Mouse (Mus musculus) R1 (cell line): ENCODE data around the gene Kdm1a.
A peak's percentile ranks its signal among the peaks of the same experiment; 100 is the strongest.

Experiments used
- DNase-seq: peaks from one replicate; pipeline ENCODE4 v3.0.0-alpha.2; 2018; ENCODE audit warnings: low read depth, low spot score

Gene Kdm1a

GRCm38 (mm10) chr4:136602018-136602554 lies 437 bp downstream of the Kdm1a start:
- peak; percentile 82 for DNase-seq

GRCm38 (mm10) chr4:136601476-136601875 lies 1.0 kb downstream of the Kdm1a start:
- no peak for DNase-seq

- no peak for DNase-seq
Measured at GRCm38 (mm10) chr4:136600536-136600935, 2.0 kb downstream of the Kdm1a start.

- peak; percentile 83 for DNase-seq
Measured at GRCm38 (mm10) chr4:136599869-136600268, 2.7 kb downstream of the Kdm1a start.

GRCm38 (mm10) chr4:136598268-136598876 lies 4.2 kb downstream of the Kdm1a start:
- peak; percentile 25 for DNase-seq

GRCm38 (mm10) chr4:136595221-136595620 lies 7.3 kb downstream of the Kdm1a start:
- no peak for DNase-seq

- peak; percentile 51 for DNase-seq
Measured at GRCm38 (mm10) chr4:136594006-136594405, 8.5 kb downstream of the Kdm1a start.

GRCm38 (mm10) chr4:136592111-136592510 lies 10.4 kb downstream of the Kdm1a start:
- no peak for DNase-seq

- DNase-seq, result no peak
Measured at GRCm38 (mm10) chr4:136588003-136588402, 14.5 kb downstream of the Kdm1a start.

- DNase-seq, result no peak
Measured at GRCm38 (mm10) chr4:136587221-136587827, 15.2 kb downstream of the Kdm1a start.

- no peak for DNase-seq
Measured at GRCm38 (mm10) chr4:136581885-136582284, 20.6 kb downstream of the Kdm1a start.

GRCm38 (mm10) chr4:136569998-136570397 lies 32.5 kb downstream of the Kdm1a start:
- DNase-seq, result no peak

GRCm38 (mm10) chr4:136568629-136569028 lies 33.9 kb downstream of the Kdm1a start:
- peak; percentile 67 for DNase-seq

- no peak for DNase-seq
Measured at GRCm38 (mm10) chr4:136562755-136563154, 39.8 kb downstream of the Kdm1a start.

- peak; percentile 41 for DNase-seq
Measured at GRCm38 (mm10) chr4:136560270-136560991, 42.1 kb downstream of the Kdm1a start.

GRCm38 (mm10) chr4:136559690-136560089 lies 42.8 kb downstream of the Kdm1a start:
- no peak for DNase-seq

- no peak for DNase-seq
Measured at GRCm38 (mm10) chr4:136557638-136558037, 44.9 kb downstream of the Kdm1a start.

GRCm38 (mm10) chr4:136553108-136553507 lies 49.4 kb downstream of the Kdm1a start:
- DNase-seq, result no peak

- DNase-seq, result no peak
Measured at GRCm38 (mm10) chr4:136548381-136548801, 54.1 kb downstream of the Kdm1a start.

- no peak for DNase-seq
Measured at GRCm38 (mm10) chr4:136547721-136548120, 54.8 kb downstream of the Kdm1a start.

- DNase-seq, result no peak
Measured at GRCm38 (mm10) chr4:136546279-136547045, 56.1 kb downstream of the Kdm1a start.

- no peak for DNase-seq
Measured at GRCm38 (mm10) chr4:136545151-136545550, 57.4 kb downstream of the Kdm1a start.
